Mouse (Mus musculus) MEL (cell line): ENCODE measurements around the gene Hcrtr1. TPM values are rescaled to one million over a fixed set of nuclear protein-coding genes. Genes with fewer than 3 reads are reported as not detected.
A peak's percentile ranks its signal among the peaks of the same experiment; 100 is the strongest.

Experiments
- DNase-seq: peaks from one replicate; pipeline ENCODE4 v3.0.0; 2011; ENCODE audit warnings: low read depth, low spot score
- H3K27ac ChIP-seq: 2 replicates; pipeline ENCODE4 v1.5.1; 2012; ENCODE audit warnings: low read depth, mild to moderate bottlenecking, control low read depth, low read length, moderate library complexity; ENCODE audit not compliant: control insufficient read depth
- H3K27me3 ChIP-seq, 2 experiments: fragments of 150-350 bp in 1 of 2; sonication (generic) in 1 of 2; 2 replicates each; pipeline ENCODE4 v1.6.1; 2012; ENCODE audit warnings: low read length in 2 of 2, mild to moderate bottlenecking in 2 of 2, improper control_type of control experiment in 1 of 2, moderate library complexity in 1 of 2; ENCODE audit not compliant: insufficient read depth in 2 of 2, control insufficient read depth in 1 of 2
- H3K36me3 ChIP-seq, 2 experiments: 2 replicates each; pipeline ENCODE4 v1.6.1; 2012 to 2014; ENCODE audit warnings: low read length in 2 of 2, improper control_type of control experiment in 1 of 2, inconsistent platforms in 1 of 2, mild to moderate bottlenecking in 1 of 2; ENCODE audit not compliant: insufficient read depth in 2 of 2, control insufficient read depth in 1 of 2
- H3K4me1 ChIP-seq, 2 experiments: fragments of 150-350 bp in 1 of 2; sonication (generic) in 1 of 2; 2 replicates each; pipeline ENCODE4 v1.6.1; 2012; ENCODE audit warnings: low read length in 2 of 2, improper control_type of control experiment in 1 of 2, mild to moderate bottlenecking in 1 of 2; ENCODE audit not compliant: insufficient read depth in 2 of 2, control insufficient read depth in 1 of 2
- H3K4me3 ChIP-seq, 2 experiments: fragments of 150-350 bp in 1 of 2; sonication (generic) in 1 of 2; 2 replicates each; pipeline ENCODE4 v1.5.1; 2012; ENCODE audit warnings: low read depth in 2 of 2, low read length in 2 of 2, mild to moderate bottlenecking in 2 of 2, moderate library complexity in 2 of 2, control low read depth in 1 of 2, improper control_type of control experiment in 1 of 2; ENCODE audit not compliant: control insufficient read depth in 1 of 2, insufficient read depth in 1 of 2
- H3K79me2 ChIP-seq: 2 replicates; pipeline ENCODE4 v1.6.1; 2012; ENCODE audit warnings: mild to moderate bottlenecking, low read length, moderate library complexity; ENCODE audit not compliant: control insufficient read depth, poor library complexity, insufficient read depth
- H3K9ac ChIP-seq: 2 replicates; pipeline ENCODE4 v1.6.1; 2012; ENCODE audit warnings: low read depth, mild to moderate bottlenecking, control low read depth, low read length, moderate library complexity; ENCODE audit not compliant: control insufficient read depth, poor library complexity, severe bottlenecking
- H3K9me3 ChIP-seq: fragments of 150-350 bp; sonication (generic); replicated peaks from 2 replicates; pipeline ENCODE4 v1.6.1; 2012; ENCODE audit warnings: mild to moderate bottlenecking, low read length, improper control_type of control experiment, moderate library complexity; ENCODE audit not compliant: insufficient read depth
- BHLHE40 ChIP-seq: IDR thresholded peaks from 2 replicates; pipeline ENCODE4 v1.6.1; 2012; ENCODE audit warnings: low read depth, mild to moderate bottlenecking, inconsistent platforms, low read length, improper control_type of control experiment, borderline replicate concordance
- CHD1 ChIP-seq: IDR thresholded peaks from 2 replicates; pipeline ENCODE4 v1.6.1; 2012; ENCODE audit warnings: low read depth, mild to moderate bottlenecking, inconsistent platforms, low read length, improper control_type of control experiment
- CHD2 ChIP-seq: IDR thresholded peaks from 2 replicates; pipeline ENCODE4 v1.6.1; 2011; ENCODE audit warnings: low read length, improper control_type of control experiment
- CTCF ChIP-seq, 3 experiments: IDR thresholded peaks in 2 of 3; conservative IDR thresholded peaks in 1 of 3; 2 replicates each; pipeline ENCODE4 v1.5.1; 2011 to 2012; ENCODE audit warnings: low read length in 3 of 3, low read depth in 2 of 3, mild to moderate bottlenecking in 2 of 3, improper control_type of control experiment in 1 of 3, inconsistent platforms in 1 of 3, mixed read lengths in 1 of 3, moderate library complexity in 1 of 3; ENCODE audit not compliant: control insufficient read depth in 1 of 3, insufficient read depth in 1 of 3, poor library complexity in 1 of 3, severe bottlenecking in 1 of 3
- E2F4 ChIP-seq: IDR thresholded peaks from 2 replicates; pipeline ENCODE4 v1.6.1; 2011; ENCODE audit warnings: low read depth, low read length, improper control_type of control experiment, borderline replicate concordance
- ELF1 ChIP-seq: IDR thresholded peaks from 2 replicates; pipeline ENCODE4 v1.6.1; 2014; ENCODE audit warnings: low read depth, mild to moderate bottlenecking, inconsistent platforms, low read length, improper control_type of control experiment, moderate library complexity
- ETS1 ChIP-seq: IDR thresholded peaks from 2 replicates; pipeline ENCODE4 v1.6.1; 2012; ENCODE audit warnings: low read depth, mild to moderate bottlenecking, inconsistent platforms, low read length, improper control_type of control experiment, moderate library complexity
- GATA1 ChIP-seq: IDR thresholded peaks from 2 replicates; pipeline ENCODE4 v1.6.1; 2011; ENCODE audit warnings: low read depth, low read length, improper control_type of control experiment
- HCFC1 ChIP-seq: IDR thresholded peaks from 2 replicates; pipeline ENCODE4 v1.6.1; 2012; ENCODE audit warnings: low read depth, mild to moderate bottlenecking, inconsistent platforms, low read length, improper control_type of control experiment, moderate library complexity
- JUND ChIP-seq: IDR thresholded peaks from 2 replicates; pipeline ENCODE4 v1.6.1; 2011; ENCODE audit warnings: low read depth, mild to moderate bottlenecking, improper control_type of control experiment, low read length
- KAT2A ChIP-seq: conservative IDR thresholded peaks from 2 replicates; pipeline ENCODE4 v1.6.1; 2012; ENCODE audit warnings: low read depth, low read length, improper control_type of control experiment, inconsistent platforms
- MAX ChIP-seq: IDR thresholded peaks from 2 replicates; pipeline ENCODE4 v1.6.1; 2011; ENCODE audit warnings: low read length, improper control_type of control experiment
- MAZ ChIP-seq: IDR thresholded peaks from 2 replicates; pipeline ENCODE4 v1.6.1; 2012; ENCODE audit warnings: low read depth, mild to moderate bottlenecking, inconsistent platforms, low read length, improper control_type of control experiment
- MEF2A ChIP-seq: IDR thresholded peaks from 2 replicates; pipeline ENCODE4 v1.6.1; 2014; ENCODE audit warnings: low read depth, mild to moderate bottlenecking, inconsistent platforms, low read length, improper control_type of control experiment; ENCODE audit not compliant: poor library complexity, insufficient replicate concordance, severe bottlenecking; ENCODE audit errors: extremely low read depth
- MXI1 ChIP-seq: IDR thresholded peaks from 2 replicates; pipeline ENCODE4 v1.6.1; 2011; ENCODE audit warnings: mild to moderate bottlenecking, low read depth, low read length, improper control_type of control experiment
- MYC ChIP-seq: IDR thresholded peaks from 2 replicates; pipeline ENCODE4 v1.6.1; 2011; ENCODE audit warnings: low read depth, mild to moderate bottlenecking, low read length, improper control_type of control experiment, moderate library complexity
- NRF1 ChIP-seq: IDR thresholded peaks from 2 replicates; pipeline ENCODE4 v1.6.1; 2014; ENCODE audit warnings: low read depth, mild to moderate bottlenecking, inconsistent platforms, low read length, improper control_type of control experiment, moderate library complexity; ENCODE audit not compliant: poor library complexity, insufficient read depth, severe bottlenecking
- POLR2AphosphoS5 ChIP-seq: IDR thresholded peaks from 2 replicates; pipeline ENCODE4 v1.6.1; 2012; ENCODE audit warnings: low read depth, borderline replicate concordance, mild to moderate bottlenecking, inconsistent platforms, low read length, moderate library complexity, mixed read lengths
- RCOR1 ChIP-seq: IDR thresholded peaks from 2 replicates; pipeline ENCODE4 v1.6.1; 2012; ENCODE audit warnings: low read depth, mild to moderate bottlenecking, inconsistent platforms, low read length, improper control_type of control experiment
- SIN3A ChIP-seq: IDR thresholded peaks from 2 replicates; pipeline ENCODE4 v1.6.1; 2012; ENCODE audit warnings: low read length, improper control_type of control experiment, inconsistent platforms
- SMC3 ChIP-seq: IDR thresholded peaks from 2 replicates; pipeline ENCODE4 v1.6.1; 2011; ENCODE audit warnings: low read depth, low read length, improper control_type of control experiment
- TAL1 ChIP-seq: IDR thresholded peaks from 2 replicates; pipeline ENCODE4 v1.6.1; 2012; ENCODE audit warnings: mild to moderate bottlenecking, inconsistent platforms, low read length, moderate library complexity, mixed read lengths
- TCF12 ChIP-seq: IDR thresholded peaks from 2 replicates; pipeline ENCODE4 v1.6.1; 2014; ENCODE audit warnings: low read depth, mild to moderate bottlenecking, inconsistent platforms, low read length, improper control_type of control experiment, moderate library complexity
- UBTF ChIP-seq: IDR thresholded peaks from 2 replicates; pipeline ENCODE4 v1.6.1; 2012; ENCODE audit warnings: low read depth, mild to moderate bottlenecking, inconsistent platforms, low read length, improper control_type of control experiment, moderate library complexity, borderline replicate concordance; ENCODE audit not compliant: insufficient read depth
- ZKSCAN1 ChIP-seq: IDR thresholded peaks from 2 replicates; pipeline ENCODE4 v1.6.1; 2012; ENCODE audit warnings: low read depth, mild to moderate bottlenecking, inconsistent platforms, low read length, improper control_type of control experiment, moderate library complexity
- ZMIZ1 ChIP-seq: IDR thresholded peaks from 2 replicates; pipeline ENCODE4 v1.6.1; 2012; ENCODE audit warnings: low read depth, mild to moderate bottlenecking, inconsistent platforms, low read length, improper control_type of control experiment, moderate library complexity
- polyA plus RNA-seq, 2 experiments: library from polyadenylated mRNA; stranded (reverse) in 1 of 2; unstranded in 1 of 2; fragments of >175 nt in 1 of 2; fragments of >200 nt in 1 of 2; gene quantifications; 2 replicates each; pipeline versions ENCODE4 v1.2.1 to v1.2.4; 2012; ENCODE audit warnings: low replicate concordance in 2 of 2, low read depth in 1 of 2; ENCODE audit not compliant: insufficient read length in 2 of 2, insufficient read depth in 1 of 2, missing spikeins in 1 of 2
- total RNA-seq: library from RNA; depleted of rRNA; stranded (reverse); fragments of 300-350 nt; gene quantifications from 2 replicates; pipeline ENCODE4 v1.2.3, GENCODE M21; 2012

Gene Hcrtr1
- total and polyA plus RNA-seq, 3 experiments, result not detected

DNA sequence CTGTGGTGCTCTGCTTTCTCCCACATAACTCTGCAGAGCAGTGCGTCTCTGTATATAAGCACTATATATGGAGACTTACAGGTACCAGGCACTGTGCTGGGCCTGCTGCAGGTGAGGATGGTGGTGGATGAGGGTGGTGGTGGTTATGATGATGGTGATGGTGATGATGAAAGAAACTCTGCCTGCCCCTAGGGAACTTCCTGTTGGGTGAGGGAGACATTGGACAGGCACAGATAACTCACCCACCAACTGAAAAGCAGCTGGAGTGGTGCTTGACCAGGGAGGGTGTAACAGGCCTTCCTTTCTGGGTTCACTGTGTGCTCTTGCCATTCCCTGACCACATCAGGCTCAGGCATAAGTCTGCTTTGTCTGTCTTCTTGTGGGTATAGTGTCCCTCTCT is 26.4 kb downstream of the Hcrtr1 start:
- TF ChIP-seq MAZ (no peak), GATA1 (no peak), ZKSCAN1 (no peak), HCFC1 (no peak), E2F4 (no peak), SMC3 (no peak), CTCF (IDR thresholded peaks at IDR 0.05 in 2 of 3, conservative IDR thresholded peaks at IDR 0.05 in 1 of 3; ENCODE audit: control insufficient read depth in 1 of 3, insufficient read depth in 1 of 3, low read depth in 2 of 3, low read length in 3 of 3, poor library complexity in 1 of 3, severe bottlenecking in 1 of 3) (no peak), JUND (no peak), MYC (no peak), NRF1 (no peak), CHD1 (no peak), POLR2AphosphoS5 (no peak), MEF2A (no peak), SIN3A (no peak), BHLHE40 (no peak), KAT2A (no peak), TCF12 (no peak), CHD2 (no peak), ZMIZ1 (no peak), MAX (no peak)
- TF ChIP-seq, all 39 proteins: peak for 0
- H3K79me2 ChIP-seq, result no peaks in the 10 kb centered on the region; the same call in 1 of the 2 replicates
- peaks cover 0 to 14% of the 10 kb centered on the region in 2 experiments; a peak in 3 of 4 replicates for H3K4me1 ChIP-seq
- H3K27me3 ChIP-seq, result no peaks in the 10 kb centered on the region
- peak; percentile 10 for DNase-seq
- H3K36me3 ChIP-seq, result peaks cover 0 to 12% of the 10 kb centered on the region in 2 experiments; a peak in 2 of 4 replicates
- peak overlapping the region; percentile 8; the same call in 1 of the 2 replicates for H3K27ac ChIP-seq
- no peak overlapping the region for H3K4me3 ChIP-seq
- no peak overlapping the region for H3K9ac ChIP-seq
- H3K9me3 ChIP-seq, result no peaks in the 10 kb centered on the region

DNA sequence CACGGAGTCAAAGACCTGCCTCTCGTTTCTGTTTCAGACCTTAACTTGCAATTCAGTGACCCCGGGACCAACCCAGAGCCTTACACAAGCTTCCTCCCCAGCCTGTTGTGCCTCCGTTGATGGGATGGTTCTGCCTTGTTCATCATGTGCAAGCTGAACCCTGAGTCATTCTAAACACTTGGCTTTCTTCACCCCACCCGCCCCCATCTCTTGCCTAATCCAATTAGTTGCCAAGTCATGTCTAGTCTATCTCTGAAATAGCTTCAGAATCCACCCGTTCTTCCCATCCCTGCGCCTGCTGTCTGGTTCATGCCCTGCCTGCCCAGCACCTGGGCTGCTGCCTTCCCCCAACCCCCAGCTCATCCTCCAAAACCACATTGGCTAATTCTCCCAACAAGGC is 26.9 kb downstream of the Hcrtr1 start:
- no peaks in the 10 kb centered on the region; the same call in 1 of the 2 replicates for H3K79me2 ChIP-seq
- H3K27ac ChIP-seq, result peak overlapping the region; percentile 8; the same call in 1 of the 2 replicates
- DNase-seq, result peak; percentile 57
- H3K4me3 ChIP-seq, result no peak overlapping the region
- H3K4me1 ChIP-seq, result peaks cover 0 to 14% of the 10 kb centered on the region in 2 experiments; a peak in 3 of 4 replicates
- H3K27me3 ChIP-seq, result no peaks in the 10 kb centered on the region
- no peaks in the 10 kb centered on the region for H3K9me3 ChIP-seq
- H3K9ac ChIP-seq, result no peak overlapping the region
- no peak for TF ChIP-seq ETS1
- TF ChIP-seq TAL1, result no peak
- TF ChIP-seq MEF2A, result no peak
- TF ChIP-seq MYC, result no peak
- TF ChIP-seq RCOR1, result no peak
- TF ChIP-seq UBTF, result no peak
- TF ChIP-seq ELF1, result no peak
- TF ChIP-seq MXI1, result no peak
- peaks cover 0 to 12% of the 10 kb centered on the region in 2 experiments; a peak in 2 of 4 replicates for H3K36me3 ChIP-seq
